Mouse (Mus musculus): Measurements from ENCODE around the gene Wdr53.

DNA sequence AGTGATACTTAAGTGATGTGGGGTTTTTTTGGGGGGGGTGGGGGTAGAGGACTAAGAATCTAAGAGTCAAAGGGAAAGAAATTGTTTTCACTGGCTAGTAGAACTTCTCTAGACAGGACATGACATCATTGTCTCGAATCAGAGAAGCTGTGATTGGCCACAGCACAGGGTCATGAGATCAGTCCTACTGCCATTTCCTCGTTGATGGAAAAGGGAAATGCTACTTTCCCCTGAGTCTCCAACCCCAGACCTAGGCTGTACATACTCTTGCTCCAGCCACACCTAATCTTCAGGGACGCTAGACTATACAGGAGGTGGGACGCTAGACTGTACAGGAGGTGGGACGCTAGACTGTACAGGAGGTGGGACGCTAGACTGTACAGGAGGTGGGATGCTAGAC lies 28.0 kb downstream of the Wdr53 start:
- TF ChIP-seq CTCF (IDR thresholded peaks at IDR 0.05; ENCODE audit: control insufficient read depth, insufficient read depth, low read length): no peak
- TF ChIP-seq POLR2A (IDR thresholded peaks at IDR 0.05; ENCODE audit: borderline replicate concordance, control insufficient read depth, low read depth, low read length): no peak

Data from bone marrow, adult 2 months (tissue).